Mouse (Mus musculus) liver, adult 2 months (tissue): Measurements from ENCODE around the gene Appl1.

Source experiments
- CTCF ChIP-seq: fragments of 200-500 bp; IDR thresholded peaks from 2 replicates; pipeline ENCODE4 v1.5.1; 2011; ENCODE audit warnings: low read depth, low read length, control low read depth
- POLR2A ChIP-seq: fragments of 200-500 bp; IDR thresholded peaks from 2 replicates; pipeline ENCODE4 v1.6.1; 2011; ENCODE audit warnings: low read length, control low read depth; ENCODE audit not compliant: insufficient read depth; ENCODE audit errors: extremely low read depth

DNA sequence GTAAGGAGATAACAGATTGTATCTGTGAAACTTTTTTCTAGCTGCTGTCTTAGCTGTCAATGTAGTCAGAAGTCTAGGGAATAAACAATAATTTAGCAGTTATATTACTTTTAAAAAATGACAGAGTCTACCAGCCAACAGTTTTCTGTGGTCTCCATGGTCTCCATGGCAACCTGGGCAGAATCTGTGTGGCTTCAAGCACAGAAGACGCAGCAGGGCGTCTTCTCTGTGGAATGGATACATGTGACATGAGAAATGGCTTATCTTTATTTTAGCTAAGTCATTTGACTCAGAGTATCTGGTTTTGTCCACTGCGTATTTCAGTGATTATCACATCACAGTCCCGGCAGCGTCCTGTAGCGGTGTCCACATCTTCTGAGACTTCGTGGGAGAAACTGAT is 5.2 kb upstream of the Appl1 start:
- TF ChIP-seq CTCF (no peak), POLR2A (no peak)
